Mouse (Mus musculus): ENCODE measurements around the gene Tmem210.
A peak's percentile ranks its signal among the peaks of the same experiment; 100 is the strongest.

Tmem210 gene

GRCm38 (mm10) chr2:25298046-25298445 is 10.1 kb downstream of the Tmem210 start:
- DNase-seq, result no peak

GRCm38 (mm10) chr2:25303452-25303851 is 15.5 kb downstream of the Tmem210 start:
- DNase-seq, result no peak

GRCm38 (mm10) chr2:25303931-25304656 is 16.1 kb downstream of the Tmem210 start:
- no peak for DNase-seq

GRCm38 (mm10) chr2:25304657-25305541 is 17.0 kb downstream of the Tmem210 start:
- peak; percentile 34 for DNase-seq

- no peak for DNase-seq
Observed at GRCm38 (mm10) chr2:25305587-25306359, 17.8 kb downstream of the Tmem210 start.

GRCm38 (mm10) chr2:25310180-25310579 is 22.2 kb downstream of the Tmem210 start:
- DNase-seq, result no peak

GRCm38 (mm10) chr2:25310969-25311368 is 23.0 kb downstream of the Tmem210 start:
- DNase-seq, result no peak

GRCm38 (mm10) chr2:25311491-25311891 is 23.5 kb downstream of the Tmem210 start:
- DNase-seq, result no peak

- no peak for DNase-seq
Observed at GRCm38 (mm10) chr2:25318119-25318966, 30.4 kb downstream of the Tmem210 start.

GRCm38 (mm10) chr2:25318971-25319773 is 31.2 kb downstream of the Tmem210 start, which contains the start of gene Grin1:
Gene Grin1 (minus strand): TSS chr2:25319187.
- peak; percentile 73 for DNase-seq

GRCm38 (mm10) chr2:25320084-25320483 is 32.1 kb downstream of the Tmem210 start:
- no peak for DNase-seq

- DNase-seq, result no peak
Observed at GRCm38 (mm10) chr2:25326036-25326435, 38.1 kb downstream of the Tmem210 start.

- peak; percentile 47 for DNase-seq
Observed at GRCm38 (mm10) chr2:25328440-25328839, 40.5 kb downstream of the Tmem210 start.

GRCm38 (mm10) chr2:25331470-25331869 is 43.5 kb downstream of the Tmem210 start:
- no peak for DNase-seq

- peak; percentile 100 for DNase-seq
Observed at GRCm38 (mm10) chr2:25332286-25333160, 44.6 kb downstream of the Tmem210 start, which contains the start of gene Man1b1. Gene Man1b1 (plus strand): TSS chr2:25332338.

- DNase-seq, result no peak
Observed at GRCm38 (mm10) chr2:25333569-25333968, 45.6 kb downstream of the Tmem210 start.

- no peak for DNase-seq
Observed at GRCm38 (mm10) chr2:25338303-25338702, 50.4 kb downstream of the Tmem210 start.

Data from kidney, postnatal 14 days (tissue).